Mouse (Mus musculus): ENCODE measurements at regions not wholly inside any gene's neighbourhood (a gene's known extent, or its start where the extent isn't known, plus 50 kb on each side); places are given as distances from the start of the nearest gene placed in this dataset.

DNA sequence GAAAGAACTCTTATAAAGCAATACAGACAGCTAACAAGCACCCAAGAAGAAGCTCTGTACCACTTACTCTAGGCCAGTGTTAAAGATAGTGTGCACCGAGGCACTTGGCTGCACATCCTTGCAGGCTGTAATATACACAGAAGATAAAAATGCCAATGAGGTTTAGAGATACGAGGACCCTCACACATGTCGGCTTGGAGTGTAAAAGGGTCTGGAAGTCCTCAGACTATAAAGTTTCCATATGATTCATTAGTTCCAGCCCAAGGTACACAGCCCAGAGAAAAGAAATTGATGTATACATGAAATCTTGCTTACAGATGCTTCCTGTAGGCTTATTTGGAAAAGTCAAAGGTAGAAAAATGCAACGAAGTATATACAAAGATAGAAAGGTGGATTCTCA, 800.3 kb upstream of the Lrrc6 start:
- DNase-seq (ENCODE audit: low read depth): no peak

DNA sequence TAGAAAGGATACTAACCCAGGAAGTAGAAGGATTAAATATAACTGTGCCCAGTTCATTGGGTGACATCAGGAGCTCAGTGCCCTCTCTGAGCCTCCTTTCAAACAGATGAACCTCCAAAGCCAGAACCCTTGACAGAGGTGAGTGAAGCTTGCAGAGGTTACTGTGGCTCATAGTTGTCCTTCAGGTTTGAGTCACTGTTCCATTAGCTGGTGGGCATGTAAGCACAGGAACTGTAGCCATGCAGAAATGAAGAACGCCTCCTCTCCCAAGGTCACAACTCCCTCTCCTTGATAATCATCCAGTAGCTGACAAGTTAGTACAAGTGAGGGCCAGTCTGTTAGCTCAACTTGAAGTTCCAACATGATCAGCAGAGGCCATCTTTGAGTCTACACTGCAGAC, 794.1 kb upstream of the Lrrc6 start:
- DNase-seq (ENCODE audit: low read depth): no peak

DNA sequence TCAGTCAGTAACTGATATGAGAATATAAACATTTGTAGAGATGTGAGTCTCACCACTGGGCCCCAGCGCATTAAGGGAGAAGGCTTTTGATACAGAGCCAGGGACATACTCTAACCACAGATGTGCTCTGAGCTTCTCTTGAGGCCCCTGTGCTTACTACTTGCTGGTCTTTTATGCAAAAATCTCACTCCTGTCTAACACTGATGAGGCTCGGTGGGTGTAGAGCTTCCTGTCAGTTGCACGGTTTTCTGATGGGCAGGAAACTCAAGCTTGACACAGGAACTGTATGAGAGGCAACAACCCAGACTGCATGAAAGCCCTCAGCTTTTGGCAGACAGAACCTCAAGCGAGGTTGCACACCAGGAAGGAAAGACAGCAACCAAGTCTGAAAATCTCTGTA, 789.0 kb upstream of the Lrrc6 start:
- DNase-seq (ENCODE audit: low read depth): peak; percentile 83

DNA sequence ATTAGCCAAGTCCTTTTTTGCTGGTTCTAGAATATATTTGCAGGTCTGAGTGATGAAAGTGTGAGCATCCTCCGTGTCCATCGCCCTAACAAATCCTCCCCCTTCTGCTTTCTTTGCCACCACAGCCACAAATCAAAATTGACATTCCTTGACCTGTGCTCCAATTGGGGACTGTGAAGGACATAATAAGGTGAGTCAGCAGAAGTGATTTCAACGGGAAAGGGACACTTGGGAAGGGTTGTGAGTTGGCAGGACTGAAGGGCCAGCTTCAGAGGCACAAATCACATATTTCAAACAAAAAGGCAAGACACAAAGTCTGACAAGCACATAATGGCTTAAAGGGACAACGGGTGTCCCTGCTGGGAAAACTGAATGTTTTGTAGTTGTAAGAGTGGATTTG, 784.2 kb upstream of the Lrrc6 start:
- no peak for DNase-seq (ENCODE audit: low read depth)

DNA sequence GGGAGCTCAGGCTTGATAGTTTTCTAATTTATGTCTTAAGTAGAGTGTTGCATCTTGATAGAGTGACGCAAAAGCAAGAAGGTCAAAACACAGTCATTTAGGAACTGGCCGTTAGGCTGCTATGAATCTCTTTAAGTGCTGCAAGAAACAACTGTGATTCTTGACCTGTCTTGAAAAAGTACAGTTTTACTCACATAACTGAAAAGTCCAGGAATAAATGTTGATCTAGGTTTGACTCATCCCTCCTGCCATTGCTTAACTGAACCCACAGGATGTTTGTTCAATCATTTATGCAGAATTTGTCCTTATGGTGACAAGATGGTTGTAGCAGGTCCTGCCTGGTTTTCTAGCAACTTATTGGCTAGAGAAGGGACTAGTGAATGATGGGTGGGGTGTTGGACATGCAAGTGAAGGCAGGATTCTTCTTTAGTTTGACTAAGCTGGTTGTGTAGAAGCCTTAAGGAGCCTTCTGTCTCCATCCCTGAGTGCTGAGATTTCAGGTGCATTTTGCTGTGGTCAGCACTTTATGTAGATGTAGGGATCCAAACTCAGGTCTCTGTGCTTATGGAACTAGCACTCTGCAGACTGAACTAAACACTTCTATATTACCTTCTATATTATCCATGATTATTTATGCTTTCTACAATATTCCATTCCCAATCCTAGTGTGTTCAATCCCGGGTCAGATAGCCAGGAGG, 782.7 kb upstream of the Lrrc6 start:
- DNase-seq (ENCODE audit: low read depth): no peak

DNA sequence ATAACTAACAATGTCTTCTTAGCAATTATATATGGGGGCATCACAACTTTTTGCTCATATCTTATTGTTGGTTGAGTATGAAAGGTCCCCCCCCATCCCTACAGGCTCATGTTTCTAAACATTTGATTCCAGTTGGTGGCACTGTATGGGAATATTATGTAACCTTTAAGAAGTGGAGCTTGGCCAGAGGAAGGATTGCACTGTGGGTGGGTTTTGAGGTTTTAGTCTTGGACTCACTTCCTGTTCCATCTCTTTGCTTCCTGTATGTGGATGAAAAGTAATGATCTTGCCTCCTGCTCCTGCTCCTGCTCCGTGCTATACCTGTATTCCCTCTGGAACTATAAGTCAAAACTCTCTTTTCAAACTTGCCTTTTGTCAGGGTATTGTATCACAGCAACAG, 778.2 kb upstream of the Lrrc6 start:
- no peak for DNase-seq (ENCODE audit: low read depth)

DNA sequence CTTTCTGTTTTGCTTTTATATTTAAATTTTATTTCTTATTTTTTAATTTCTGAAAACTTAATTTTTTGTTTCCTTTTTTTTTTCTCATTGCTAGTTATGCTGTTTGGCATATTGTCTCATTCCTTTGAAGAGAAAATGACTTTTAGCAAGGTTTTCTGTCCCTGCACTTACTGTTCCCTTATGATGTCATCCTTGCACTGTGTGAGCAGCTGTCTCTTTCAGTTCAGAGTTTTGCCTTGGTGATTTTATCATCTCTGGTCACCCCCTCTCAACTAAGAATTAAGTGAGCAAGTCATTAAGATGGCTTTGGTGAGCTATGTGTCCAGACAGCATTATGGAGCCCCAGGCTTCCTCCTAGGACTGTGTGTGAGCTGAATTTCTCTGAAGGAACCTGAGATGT, 774.3 kb upstream of the Lrrc6 start:
- DNase-seq (ENCODE audit: low read depth): no peak

DNA sequence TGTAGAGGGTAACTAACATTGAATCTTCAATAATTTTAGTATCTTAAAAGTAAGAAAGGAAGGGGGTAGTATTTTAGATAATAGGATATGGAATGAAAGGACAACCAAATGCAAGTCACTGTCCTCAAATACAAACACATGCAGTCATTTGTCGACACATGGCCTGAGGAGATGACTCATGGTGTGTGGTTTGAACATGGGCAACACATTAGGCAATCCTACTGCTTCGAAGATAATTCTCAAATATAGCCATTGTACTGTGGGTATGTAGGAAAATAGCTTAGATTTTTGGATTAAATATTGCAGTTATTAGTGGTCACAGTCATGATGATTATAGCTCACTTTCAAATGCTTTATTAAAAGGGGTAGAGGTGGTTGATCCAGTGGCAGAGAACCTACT, 771.7 kb upstream of the Lrrc6 start:
- DNase-seq (ENCODE audit: low read depth): no peak

DNA sequence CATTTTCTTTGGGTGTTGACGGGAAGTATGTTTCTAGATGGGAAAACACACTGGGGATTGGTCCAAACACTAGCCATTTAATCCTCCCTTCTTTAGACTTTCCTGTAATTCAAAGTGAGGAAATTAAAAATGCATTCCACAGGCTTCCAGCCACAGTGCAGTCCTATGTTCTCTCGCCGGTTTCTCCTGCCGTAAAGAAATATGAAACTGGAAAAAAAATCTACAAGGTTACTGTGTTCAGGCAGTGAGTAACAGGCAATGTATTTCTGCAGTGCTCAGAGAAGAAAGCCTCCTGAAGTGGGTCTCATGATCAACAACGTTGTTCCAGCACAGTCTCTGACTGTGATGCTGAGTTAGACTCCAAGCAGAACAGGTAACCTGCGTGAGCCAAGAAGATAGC, 763.0 kb upstream of the Lrrc6 start:
- no peak for DNase-seq (ENCODE audit: low read depth)

DNA sequence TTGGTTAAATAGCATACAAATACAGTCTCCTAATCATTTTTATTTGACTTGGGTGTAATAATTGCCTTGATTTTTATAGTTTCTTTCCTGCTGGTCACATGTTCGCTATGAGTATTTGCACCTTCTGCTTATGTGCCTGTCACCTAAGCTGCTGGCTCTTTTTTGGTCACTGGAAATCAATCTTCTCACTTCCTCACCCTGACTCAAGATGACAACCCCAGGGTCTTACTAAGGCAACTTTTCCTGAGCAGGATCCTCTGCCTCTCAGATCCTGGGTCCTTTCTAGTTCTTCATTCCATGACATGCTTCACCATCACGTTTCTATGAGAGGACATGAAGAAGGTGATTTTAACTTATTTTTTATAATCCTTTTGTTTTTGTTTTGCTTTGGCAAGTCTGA, 762.6 kb upstream of the Lrrc6 start:
- no peak for DNase-seq (ENCODE audit: low read depth)

DNA sequence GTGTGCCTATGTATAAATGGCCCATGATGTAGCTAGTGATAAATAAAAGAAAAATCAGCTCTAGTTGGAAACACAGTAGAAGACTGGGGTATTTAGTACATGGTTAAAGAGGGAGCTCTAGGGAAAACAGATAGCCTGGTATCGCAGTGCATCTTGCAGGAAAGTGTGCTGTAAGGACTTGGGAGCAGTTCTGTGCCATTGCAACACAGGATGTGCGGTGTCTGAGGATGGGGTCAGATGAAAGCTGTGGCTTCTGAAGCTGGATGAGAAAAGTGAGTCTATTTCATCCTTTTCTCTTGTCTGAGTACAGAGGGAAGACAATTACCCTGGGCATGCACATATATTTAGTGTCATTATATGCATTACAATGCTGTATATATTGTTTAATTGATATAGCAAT, 761.6 kb upstream of the Lrrc6 start:
- no peak for DNase-seq (ENCODE audit: low read depth)

DNA sequence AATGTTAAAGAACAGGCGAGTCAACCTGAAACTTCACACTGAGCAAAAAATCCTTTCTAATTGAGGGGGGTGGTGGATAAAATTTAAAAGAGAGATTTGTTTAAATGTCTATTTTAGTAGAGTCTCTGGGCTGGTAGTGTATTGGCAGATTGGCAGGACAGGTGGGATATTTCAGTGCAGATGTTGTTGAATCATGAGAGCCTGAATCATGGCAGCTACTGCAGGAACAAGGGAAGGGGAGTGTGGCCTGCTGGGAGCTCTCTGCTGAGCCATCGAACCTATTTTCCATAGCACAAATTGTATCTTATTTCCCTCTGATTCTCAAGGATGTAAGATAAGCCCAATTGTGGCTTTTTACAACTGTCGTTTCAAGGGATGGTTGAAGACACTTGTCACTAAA, 760.0 kb upstream of the Lrrc6 start:
- no peak for DNase-seq (ENCODE audit: low read depth)

DNA sequence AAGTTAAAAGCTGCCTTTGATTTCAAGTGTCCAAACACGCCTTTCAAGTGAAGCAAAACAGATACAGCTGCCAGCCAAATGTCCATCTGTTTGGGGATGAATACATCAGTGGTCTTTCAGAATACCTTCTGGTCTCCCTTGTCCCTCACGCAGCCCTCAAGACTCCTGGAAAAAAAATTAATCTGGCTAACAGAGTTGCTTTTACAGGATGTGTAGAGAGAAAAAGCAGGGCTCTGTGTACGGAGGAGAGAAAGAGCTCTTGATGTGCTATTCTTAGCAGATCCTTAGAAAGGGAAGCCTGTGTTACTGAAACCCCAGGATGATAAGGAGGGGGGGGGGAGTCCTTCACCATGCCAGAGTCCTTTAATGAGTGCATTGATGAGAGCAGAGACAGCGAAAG, 748.4 kb upstream of the Lrrc6 start:
- no peak for DNase-seq (ENCODE audit: low read depth)

DNA sequence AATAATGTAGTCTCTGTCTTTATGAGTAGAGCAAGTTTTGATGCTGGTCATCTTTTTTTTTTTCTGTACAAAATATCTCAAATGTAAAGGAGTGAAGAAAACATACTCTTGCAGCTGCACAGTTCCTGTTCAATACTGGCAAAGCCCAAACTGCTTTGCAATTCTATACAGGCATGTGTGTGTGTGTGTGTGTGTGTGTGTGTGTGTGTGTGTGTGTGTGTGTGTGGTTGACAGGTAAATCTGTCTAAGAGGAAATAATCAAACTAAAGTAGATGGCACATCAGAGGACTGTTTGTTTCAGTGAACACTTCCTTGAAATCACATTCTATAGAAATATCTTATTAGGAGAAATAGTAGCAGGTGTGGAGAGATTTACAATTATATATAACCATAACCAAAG, 747.8 kb upstream of the Lrrc6 start:
- no peak for DNase-seq (ENCODE audit: low read depth)

DNA sequence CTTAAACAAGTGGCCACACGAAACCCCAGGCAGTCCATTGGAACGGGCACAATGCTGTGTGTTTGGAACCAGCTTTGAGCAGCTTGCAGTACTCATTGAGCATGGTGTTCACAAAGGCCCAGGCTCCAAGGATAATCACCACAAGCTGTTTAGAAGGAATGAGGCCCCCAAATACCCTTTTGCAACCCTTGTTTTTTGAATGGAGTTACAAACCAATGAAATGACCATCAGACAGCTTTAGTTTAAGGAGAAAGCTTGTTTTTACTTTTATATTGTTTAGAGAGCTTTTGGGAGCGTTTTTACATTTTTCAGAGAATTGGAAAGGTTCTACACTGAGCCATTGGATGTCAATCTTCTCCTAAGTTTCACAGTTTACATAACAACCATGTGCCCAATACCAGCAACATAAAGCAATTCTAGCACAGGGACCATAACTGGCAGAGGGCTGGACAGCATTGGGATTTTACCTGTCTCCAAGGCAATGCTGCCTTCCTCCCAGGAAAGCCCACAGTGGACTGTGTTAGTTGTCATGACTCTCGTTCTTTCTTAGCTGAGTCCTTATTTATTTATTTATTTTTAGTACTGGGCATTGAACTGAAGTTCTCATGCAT, 745.1 kb upstream of the Lrrc6 start:
- DNase-seq (ENCODE audit: low read depth): no peak

DNA sequence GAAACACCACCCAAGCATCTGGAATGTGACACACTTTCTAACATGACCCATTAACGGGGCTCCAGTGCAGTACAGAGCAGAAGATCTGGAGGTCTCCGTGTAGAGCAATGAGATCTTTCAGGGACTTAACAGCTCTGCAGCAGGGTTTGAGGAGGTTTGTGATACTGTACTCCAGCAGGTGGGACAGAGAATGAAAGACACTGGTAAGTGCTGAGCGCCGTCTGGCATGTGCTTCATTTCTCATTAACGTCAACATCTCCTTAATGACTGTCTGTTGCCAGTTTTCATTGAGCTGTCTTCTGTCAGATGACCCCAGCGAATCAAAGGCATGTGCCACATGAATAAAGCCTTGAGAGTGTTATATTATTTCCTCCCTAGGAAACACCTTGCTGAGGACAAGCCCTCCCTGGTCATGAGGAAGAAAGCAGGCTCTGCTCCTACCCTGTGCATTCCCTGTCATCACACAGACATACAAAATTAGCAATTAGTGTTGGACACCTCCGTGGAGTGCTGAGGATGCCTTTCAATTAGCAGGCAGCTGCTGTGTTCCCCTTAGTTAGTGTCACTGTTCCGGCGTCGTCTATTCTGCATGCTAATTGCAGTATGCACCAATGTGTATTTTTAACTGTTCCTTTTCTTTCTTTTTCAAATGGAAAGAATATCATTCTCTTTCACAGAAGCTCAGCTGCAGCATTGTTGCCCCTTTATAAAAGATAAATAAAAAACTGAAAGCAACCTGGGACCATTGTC, 744.4 kb upstream of the Lrrc6 start:
- no peak for DNase-seq (ENCODE audit: low read depth)

DNA sequence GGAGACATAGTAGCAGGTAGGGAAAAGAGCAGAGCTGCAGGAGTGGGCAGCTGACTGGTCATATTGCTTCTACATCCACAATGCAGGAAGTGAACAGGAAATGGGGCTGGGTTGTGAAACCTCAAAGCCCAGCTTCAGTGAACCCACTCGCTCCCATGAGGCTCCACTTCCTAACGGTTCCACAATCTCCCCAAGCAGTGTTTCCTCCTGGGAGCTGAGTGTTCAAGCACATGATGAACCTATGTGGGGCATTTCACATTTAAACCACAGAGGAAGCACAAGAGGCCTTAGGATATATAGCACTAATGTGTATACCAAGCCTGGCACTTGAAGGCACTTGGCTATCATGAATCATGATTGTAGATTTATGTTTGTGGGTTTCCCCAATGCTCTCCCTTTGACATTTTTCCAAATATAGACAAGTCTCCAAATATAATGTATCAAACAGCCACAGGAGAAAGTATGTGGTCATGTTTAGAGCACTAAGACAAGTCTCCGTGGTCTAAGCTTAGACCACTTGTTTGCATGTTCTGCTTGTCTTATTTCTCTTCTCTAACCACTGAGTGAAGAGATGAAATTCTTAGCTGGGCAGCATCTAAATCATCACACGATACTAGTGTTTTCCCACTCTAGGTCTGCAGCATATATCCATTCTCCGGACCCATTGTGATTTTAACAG, 734.5 kb upstream of the Lrrc6 start:
- peak; percentile 19 for DNase-seq (ENCODE audit: low read depth)

DNA sequence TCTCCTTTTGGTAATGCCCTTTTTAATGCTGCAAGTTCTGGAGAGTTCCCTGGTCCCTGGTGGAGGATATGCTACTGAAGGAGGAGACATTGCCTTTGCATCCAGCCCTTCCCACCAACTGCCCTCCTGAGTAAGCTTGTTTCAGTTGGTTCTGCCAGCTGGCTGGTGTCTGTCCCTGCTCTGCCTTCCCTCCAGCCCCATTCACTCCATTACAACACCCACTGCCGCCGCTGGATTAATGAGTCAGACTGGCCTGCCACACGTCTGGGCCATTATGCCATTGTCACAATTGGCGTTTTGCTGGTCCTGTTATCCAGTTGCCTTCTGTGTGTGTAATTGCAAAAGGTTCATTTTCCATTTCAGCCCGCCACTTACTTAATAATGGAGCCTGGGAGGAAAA, 728.6 kb upstream of the Lrrc6 start:
- DNase-seq (ENCODE audit: low read depth): no peak

DNA sequence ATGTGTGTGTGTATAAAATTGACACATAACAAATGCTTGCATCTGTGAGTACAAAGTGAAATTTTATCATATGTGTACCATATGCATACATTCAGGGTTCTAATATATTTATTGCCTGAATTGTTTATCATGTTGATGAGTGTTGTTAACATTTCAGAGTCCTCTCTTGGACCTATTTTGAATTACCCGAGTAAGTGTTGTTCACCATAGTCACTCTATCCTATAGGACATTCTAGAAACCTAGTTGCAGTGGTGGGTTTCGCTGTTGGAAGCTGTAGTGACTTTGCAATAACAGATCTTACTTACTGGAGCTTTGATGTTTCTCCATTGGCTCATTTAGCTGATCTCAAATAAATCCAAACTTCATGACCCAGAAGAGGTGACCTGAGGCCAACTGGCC, 727.9 kb upstream of the Lrrc6 start:
- DNase-seq (ENCODE audit: low read depth): no peak

DNA sequence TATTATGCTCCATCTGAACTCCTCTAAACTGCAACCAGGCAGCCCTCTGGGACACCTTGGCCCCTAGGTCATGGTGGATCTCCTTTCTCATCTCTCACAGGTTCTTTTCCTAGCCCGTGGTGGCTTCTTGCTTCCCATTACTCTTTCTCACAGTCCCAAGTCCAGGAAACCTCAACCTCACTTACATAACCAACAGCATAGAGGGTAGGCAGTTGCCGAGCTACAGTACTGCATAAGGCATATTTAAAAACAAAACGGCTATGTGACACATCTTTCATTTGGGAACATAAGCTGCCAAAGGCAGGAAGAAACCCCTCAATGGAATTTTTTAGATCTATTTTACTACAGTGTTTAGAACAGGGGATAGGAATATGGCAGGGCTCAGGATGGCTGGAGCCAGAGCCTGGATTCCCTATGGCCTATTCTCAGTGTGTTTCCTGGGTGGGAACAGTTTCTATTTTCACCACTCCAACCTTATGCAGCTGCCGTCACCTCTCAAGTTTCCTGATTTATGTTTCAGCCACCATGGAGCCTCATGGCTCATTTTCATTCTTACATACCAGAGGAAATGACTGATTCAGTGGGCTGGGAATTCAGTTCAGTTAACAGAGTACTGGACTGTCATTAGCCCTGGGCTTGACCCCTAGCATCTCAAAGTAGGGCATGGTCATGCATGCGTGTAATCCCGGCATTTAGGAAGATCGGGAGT, 726.9 kb upstream of the Lrrc6 start:
- DNase-seq (ENCODE audit: low read depth): no peak

DNA sequence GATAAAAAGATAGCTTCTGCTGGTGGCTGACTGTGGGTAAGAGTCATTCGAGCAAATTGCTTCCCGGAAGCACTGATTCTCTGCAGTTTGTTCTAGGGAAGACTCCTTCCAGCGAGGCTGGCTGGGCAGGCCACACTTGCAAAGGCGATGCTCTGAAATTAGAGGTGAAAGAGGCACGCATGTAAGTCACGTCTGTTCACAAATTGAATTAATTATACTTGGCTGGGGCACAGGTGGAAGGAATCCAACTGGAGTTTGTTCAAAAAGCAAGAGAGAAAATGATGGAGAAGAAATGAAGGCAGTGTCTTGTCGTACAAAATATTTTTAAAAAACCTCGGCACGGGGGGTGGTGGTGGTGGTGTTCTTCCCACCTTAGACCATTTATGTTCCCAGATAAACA, 726.2 kb upstream of the Lrrc6 start:
- DNase-seq (ENCODE audit: low read depth): no peak

Data from induced T-regulatory cell, adult 2 months (primary cell).